Mouse (Mus musculus) kidney, embryonic 16.5 days (tissue): Measurements from ENCODE around the gene Smim20. TPM values are rescaled to one million over a fixed set of nuclear protein-coding genes. Genes with fewer than 3 reads are reported as not detected.

ENCODE experiments used
- ATAC-seq: fragments of 200-750 bp; cut with Nextera tagmentation; 2 replicates; pipeline ENCODE4 v1.8.0; 2017; ENCODE audit warnings: moderate TSS enrichment; ENCODE audit not compliant: low FRiP score, low TSS enrichment
- H3K27ac ChIP-seq: fragments of 300-500 bp; sonication (generic); 2 replicates; pipeline ENCODE4 v1.5.1; 2014; ENCODE audit warnings: low read length
- H3K27me3 ChIP-seq: fragments of 300-500 bp; sonication (generic); 2 replicates; pipeline ENCODE4 v1.6.1; 2014; ENCODE audit warnings: low read length, control low read depth, mixed read lengths; ENCODE audit not compliant: insufficient read depth
- H3K36me3 ChIP-seq: fragments of 300-500 bp; sonication (generic); 2 replicates; pipeline ENCODE4 v1.6.1; 2014; ENCODE audit warnings: low read length, control low read depth, mixed read lengths; ENCODE audit not compliant: insufficient read depth
- H3K4me1 ChIP-seq: fragments of 300-500 bp; sonication (generic); 2 replicates; pipeline ENCODE4 v1.6.1; 2014; ENCODE audit warnings: low read length, control low read depth, mixed read lengths; ENCODE audit not compliant: insufficient read depth
- H3K4me2 ChIP-seq: fragments of 300-500 bp; sonication (generic); replicated peaks from 2 replicates; pipeline ENCODE4 v1.6.1; 2014; ENCODE audit warnings: low read depth, low read length
- H3K4me3 ChIP-seq: fragments of 300-500 bp; sonication (generic); 2 replicates; pipeline ENCODE4 v1.5.1; 2014; ENCODE audit warnings: mild to moderate bottlenecking, low read length
- H3K9ac ChIP-seq: fragments of 300-500 bp; sonication (generic); replicated peaks from 2 replicates; pipeline ENCODE4 v1.6.1; 2014; ENCODE audit warnings: low read length
- H3K9me3 ChIP-seq: fragments of 300-500 bp; sonication (generic); 2 replicates; pipeline ENCODE4 v1.6.1; 2016; ENCODE audit warnings: low read length, control low read depth
- WGBS: fragments of 180-500 bp; shearing (Covaris S2); extraction: QIAGEN DNeasy Blood & Tissue Kit; methylation state at CpG from one replicate; pipeline ENCODE4 v1.1.7; 2014; 5-methylcytosine and 5-hydroxymethylcytosine counted together
- polyA plus RNA-seq: library from polyadenylated mRNA; unstranded; fragments of >200 nt; fragmentation: Nextera tagmentation; extraction: Ambion mirVana; gene quantifications from 2 replicates; pipeline ENCODE4 v1.2.1, GENCODE M21; 2015

The Smim20 gene
- polyA plus RNA-seq, 1 experiment from 2014 or later = 98.2 TPM

DNA sequence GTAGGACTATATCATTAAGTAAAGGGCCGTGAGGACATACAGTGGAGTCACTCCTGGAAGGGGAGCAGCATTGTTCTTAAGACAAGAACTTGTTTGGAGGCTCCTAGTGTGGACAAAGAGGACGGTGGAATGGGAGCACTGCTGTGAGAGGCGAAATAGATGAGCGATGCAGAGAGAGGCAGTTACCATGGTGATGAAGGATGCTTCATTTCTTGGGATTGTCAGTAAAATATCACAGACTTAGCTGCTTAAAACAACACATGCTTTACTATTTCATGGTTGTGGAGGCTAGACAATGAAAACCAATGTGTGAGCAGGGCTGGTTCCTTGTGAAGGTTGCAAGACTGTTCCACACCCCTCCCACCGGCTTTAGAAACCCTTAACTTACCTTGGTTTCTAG lies 27.7 kb downstream of the Smim20 start:
- no peaks in the 10 kb centered on the region for H3K36me3 ChIP-seq
- H3K4me3 ChIP-seq = no peak overlapping the region
- H3K4me2 ChIP-seq = no peak overlapping the region
- H3K4me1 ChIP-seq = no peaks in the 10 kb centered on the region
- H3K9me3 ChIP-seq = no peaks in the 10 kb centered on the region
- 90% methylated on average over 5 of the region's 5 CpGs for WGBS
- H3K27me3 ChIP-seq = no peaks in the 10 kb centered on the region
- ATAC-seq = no peak
- H3K27ac ChIP-seq = no peak overlapping the region
- H3K9ac ChIP-seq = no peak overlapping the region

GRCm38 (mm10) chr5:53296961-53297360 lies 30.1 kb downstream of the Smim20 start:
- Histone ChIP-seq H3K4me2 (no peak overlapping the region), H3K36me3 (no peaks in the 10 kb centered on the region), H3K27ac (no peak overlapping the region), H3K4me1 (no peaks in the 10 kb centered on the region), H3K9me3 (no peaks in the 10 kb centered on the region), H3K4me3 (no peak overlapping the region), H3K9ac (no peak overlapping the region), H3K27me3 (no peaks in the 10 kb centered on the region)
- ATAC-seq = no peak
- whole genome bisulfite sequencing = 91% methylated on average over 4 of the region's 4 CpGs

DNA sequence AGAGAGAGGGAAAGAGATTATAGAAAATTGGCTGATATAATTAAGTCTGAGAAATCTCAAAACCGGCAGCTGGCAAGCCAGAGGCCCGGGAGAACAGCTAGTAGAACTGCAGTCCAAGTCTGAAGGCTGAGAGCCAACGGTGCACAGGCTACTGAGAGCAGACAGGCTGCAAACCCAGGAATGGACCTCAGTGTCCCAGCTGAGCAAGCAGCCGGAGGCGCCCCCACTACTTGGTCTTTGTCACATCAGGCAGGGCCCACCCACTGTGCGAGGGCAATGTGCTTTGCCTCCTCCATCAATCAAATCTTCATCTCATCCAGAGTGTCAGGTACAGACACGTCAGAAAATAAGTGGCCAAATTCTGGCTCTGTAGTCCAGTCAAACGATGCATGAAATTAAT lies 34.6 kb downstream of the Smim20 start:
- H3K9me3 ChIP-seq = no peaks in the 10 kb centered on the region
- WGBS = 49% methylated on average over 8 of the region's 8 CpGs
- no peak overlapping the region for H3K27ac ChIP-seq
- no peak for ATAC-seq
- no peaks in the 10 kb centered on the region for H3K27me3 ChIP-seq
- H3K4me2 ChIP-seq = no peak overlapping the region
- no peaks in the 10 kb centered on the region for H3K36me3 ChIP-seq
- H3K9ac ChIP-seq = no peak overlapping the region
- no peaks in the 10 kb centered on the region for H3K4me1 ChIP-seq
- H3K4me3 ChIP-seq = no peak overlapping the region

DNA sequence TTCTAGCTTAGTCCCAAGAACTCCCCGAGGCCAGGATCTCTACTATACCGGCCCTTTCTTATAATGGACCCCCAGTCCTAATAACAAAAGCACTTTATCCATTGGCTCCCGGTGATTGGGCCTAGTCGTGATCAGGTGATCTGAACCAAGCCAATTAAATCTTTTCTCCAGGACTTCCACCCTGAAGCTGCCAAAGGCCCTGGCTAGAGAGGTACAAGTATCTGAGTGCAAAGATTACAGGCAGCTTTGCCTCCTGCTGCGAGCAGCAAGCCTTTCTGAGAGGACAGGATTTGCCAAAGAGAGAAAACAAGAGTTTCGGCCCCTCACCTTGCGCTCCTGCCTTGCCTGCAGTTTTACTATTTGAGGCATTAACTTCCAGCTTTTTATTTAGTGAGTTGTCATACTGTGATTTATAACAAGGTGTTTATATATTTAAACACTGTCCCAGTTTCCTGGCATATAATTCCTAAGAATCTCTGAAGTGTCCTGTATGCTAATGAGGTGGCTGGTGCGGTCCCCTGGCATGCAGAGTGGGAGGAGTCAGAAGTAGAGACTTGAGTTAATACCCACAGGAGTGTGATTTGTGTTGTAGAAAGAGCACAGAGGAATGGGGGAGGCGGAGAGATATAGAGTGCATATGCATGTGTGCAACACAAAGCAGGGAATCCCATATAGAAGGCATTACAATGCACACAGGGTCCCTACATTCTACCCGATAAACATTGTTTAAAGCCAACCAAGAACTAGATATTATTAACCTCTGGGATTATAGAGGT lies 36.2 kb downstream of the Smim20 start:
- Histone ChIP-seq H3K36me3 (no peaks in the 10 kb centered on the region), H3K9me3 (no peaks in the 10 kb centered on the region), H3K27ac (no peak overlapping the region), H3K4me3 (no peak overlapping the region), H3K27me3 (no peaks in the 10 kb centered on the region), H3K4me1 (no peaks in the 10 kb centered on the region), H3K9ac (no peak overlapping the region), H3K4me2 (no peak overlapping the region)
- no peak for ATAC-seq
- WGBS = 84% methylated on average over 10 of the region's 10 CpGs

DNA sequence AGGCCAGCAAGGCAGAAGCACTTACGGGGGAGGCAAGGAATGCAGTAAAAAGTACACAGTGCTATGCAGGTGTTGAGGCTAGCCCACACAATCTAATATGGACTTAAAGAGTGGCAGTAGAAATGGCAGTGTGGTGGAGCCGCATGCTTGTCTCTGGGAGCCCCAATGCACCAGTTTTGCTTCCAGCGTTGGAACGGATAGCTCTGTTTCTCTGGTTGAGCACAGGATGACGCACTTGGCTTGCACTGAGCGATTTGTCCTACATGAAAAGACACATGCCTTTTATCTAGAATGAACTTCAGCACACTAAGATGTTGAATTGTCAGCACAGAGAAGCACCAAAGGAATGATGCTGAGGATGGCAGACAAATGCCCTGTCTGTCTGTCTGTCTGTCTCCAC lies 37.1 kb downstream of the Smim20 start:
- no peak for ATAC-seq
- Histone ChIP-seq H3K4me3 (no peak overlapping the region), H3K27ac (no peak overlapping the region), H3K27me3 (no peaks in the 10 kb centered on the region), H3K4me2 (no peak overlapping the region), H3K9ac (no peak overlapping the region), H3K9me3 (no peaks in the 10 kb centered on the region), H3K36me3 (no peaks in the 10 kb centered on the region), H3K4me1 (no peaks in the 10 kb centered on the region)
- 93% methylated on average over 6 of the region's 6 CpGs for WGBS

GRCm38 (mm10) chr5:53304936-53305335 lies 38.1 kb downstream of the Smim20 start:
- no peak overlapping the region for H3K9ac ChIP-seq
- no peak for ATAC-seq
- H3K27ac ChIP-seq = no peak overlapping the region
- H3K9me3 ChIP-seq = no peaks in the 10 kb centered on the region
- H3K4me1 ChIP-seq = no peaks in the 10 kb centered on the region
- WGBS = 75% methylated on average over 4 of the region's 4 CpGs
- H3K27me3 ChIP-seq = no peaks in the 10 kb centered on the region
- H3K4me3 ChIP-seq = no peak overlapping the region
- no peaks in the 10 kb centered on the region for H3K36me3 ChIP-seq
- H3K4me2 ChIP-seq = no peak overlapping the region

DNA sequence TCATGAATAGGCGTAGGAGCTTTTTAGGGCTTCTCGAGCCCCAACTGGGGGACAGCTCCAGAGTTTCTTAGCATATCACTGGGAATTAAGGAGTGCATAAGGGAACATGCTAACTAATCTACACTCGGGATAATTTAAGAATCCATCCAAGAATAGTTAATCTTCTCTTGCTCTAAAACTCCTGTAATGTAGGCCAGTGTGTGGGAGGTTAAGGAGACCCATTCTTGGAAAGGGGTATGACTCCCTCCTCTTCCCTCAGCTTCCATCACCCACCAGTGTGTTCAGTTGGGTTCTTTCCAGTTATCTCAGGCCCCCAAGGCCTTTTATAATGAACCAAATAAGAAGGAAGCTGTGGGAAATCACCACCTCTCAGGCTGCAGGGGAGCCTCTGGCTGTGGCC lies 40.0 kb downstream of the Smim20 start:
- no peak for ATAC-seq
- H3K9me3 ChIP-seq = no peaks in the 10 kb centered on the region
- no peak overlapping the region for H3K27ac ChIP-seq
- no peaks in the 10 kb centered on the region for H3K36me3 ChIP-seq
- H3K4me3 ChIP-seq = no peak overlapping the region
- no peaks in the 10 kb centered on the region for H3K27me3 ChIP-seq
- no peak overlapping the region for H3K9ac ChIP-seq
- whole genome bisulfite sequencing = 88% methylated on average over 3 of the region's 3 CpGs
- no peak overlapping the region for H3K4me2 ChIP-seq
- no peaks in the 10 kb centered on the region for H3K4me1 ChIP-seq

DNA sequence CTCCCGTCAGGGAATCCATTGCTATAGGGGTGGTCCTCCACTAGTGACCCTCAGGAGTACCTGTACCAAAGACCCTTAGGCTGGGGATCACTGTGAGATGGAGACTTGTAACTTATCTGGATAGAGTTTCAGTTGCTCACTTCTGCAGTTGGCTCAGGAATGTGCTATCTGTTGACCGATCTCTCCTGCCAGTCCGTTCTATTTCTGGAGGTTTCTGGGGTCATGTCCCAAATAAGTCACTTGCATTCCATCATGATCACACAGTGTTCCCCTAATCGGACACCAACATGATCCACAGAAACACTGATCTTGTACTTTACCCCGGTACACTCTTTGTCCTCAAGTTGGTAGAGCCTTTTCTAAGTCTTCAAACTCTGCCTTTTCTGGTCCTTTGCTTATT lies 40.6 kb downstream of the Smim20 start:
- Histone ChIP-seq H3K9me3 (no peaks in the 10 kb centered on the region), H3K9ac (no peak overlapping the region), H3K36me3 (no peaks in the 10 kb centered on the region), H3K4me1 (no peaks in the 10 kb centered on the region), H3K27me3 (no peaks in the 10 kb centered on the region), H3K4me3 (no peak overlapping the region), H3K27ac (no peak overlapping the region), H3K4me2 (no peak overlapping the region)
- no peak for ATAC-seq
- WGBS = 62% methylated on average over 5 of the region's 5 CpGs

- Histone ChIP-seq H3K27ac (no peak overlapping the region), H3K4me3 (no peak overlapping the region), H3K4me1 (0 out of 2 replicates have a peak, but pooled peaks cover 5% of the 10 kb centered on the region), H3K27me3 (no peaks in the 10 kb centered on the region), H3K9me3 (no peaks in the 10 kb centered on the region), H3K9ac (no peak overlapping the region), H3K4me2 (no peak overlapping the region), H3K36me3 (no peaks in the 10 kb centered on the region)
- ATAC-seq = no peak
- WGBS = 83% methylated on average over 13 of the region's 13 CpGs
Observed at GRCm38 (mm10) chr5:53314404-53315167, 47.7 kb downstream of the Smim20 start.

GRCm38 (mm10) chr5:53315829-53316228 lies 48.9 kb downstream of the Smim20 start:
- no peak overlapping the region for H3K9ac ChIP-seq
- no peak overlapping the region for H3K4me3 ChIP-seq
- H3K4me1 ChIP-seq = peaks cover 13% of the 10 kb centered on the region; the same call in 1 of the 2 replicates
- H3K36me3 ChIP-seq = no peaks in the 10 kb centered on the region
- H3K27ac ChIP-seq = no peak overlapping the region
- no peak overlapping the region for H3K4me2 ChIP-seq
- H3K27me3 ChIP-seq = no peaks in the 10 kb centered on the region
- ATAC-seq = no peak
- H3K9me3 ChIP-seq = no peaks in the 10 kb centered on the region
- WGBS = 65% methylated on average over 2 of the region's 2 CpGs
